Mouse (Mus musculus): Measurements from ENCODE around the gene Nbea.

Nbea gene

GRCm38 (mm10) chr3:55751363-55751762, 432.1 kb downstream of the Nbea start:
- in situ Hi-C loops (cut with MboI): no loop called here

GRCm38 (mm10) chr3:55750445-55751065, 432.9 kb downstream of the Nbea start:
- in situ Hi-C loops (cut with MboI): no loop called here

- in situ Hi-C loops (cut with MboI): no loop called here
Measured at GRCm38 (mm10) chr3:55743885-55744284, 439.6 kb downstream of the Nbea start.

GRCm38 (mm10) chr3:55742654-55743053, 440.8 kb downstream of the Nbea start:
- in situ Hi-C loops (cut with MboI): no loop called here

GRCm38 (mm10) chr3:55742218-55742617, 441.3 kb downstream of the Nbea start:
- in situ Hi-C loops (cut with MboI): no loop called here

- in situ Hi-C loops (cut with MboI): no loop called here
Measured at GRCm38 (mm10) chr3:55741428-55741827, 442.1 kb downstream of the Nbea start.

- in situ Hi-C loops (cut with MboI): no loop called here
Measured at GRCm38 (mm10) chr3:55733665-55734064, 449.8 kb downstream of the Nbea start.

- in situ Hi-C loops (cut with MboI): no loop called here
Measured at GRCm38 (mm10) chr3:55730549-55730948, 453.0 kb downstream of the Nbea start.

- in situ Hi-C loops (cut with MboI): no loop called here
Measured at GRCm38 (mm10) chr3:55730142-55730541, 453.4 kb downstream of the Nbea start.

- in situ Hi-C loops (cut with MboI): no loop called here
Measured at GRCm38 (mm10) chr3:55714260-55714659, 469.2 kb downstream of the Nbea start.

- in situ Hi-C loops (cut with MboI): no loop called here
Measured at GRCm38 (mm10) chr3:55713856-55714255, 469.6 kb downstream of the Nbea start.

GRCm38 (mm10) chr3:55710300-55710699, 473.2 kb downstream of the Nbea start:
- in situ Hi-C loops (cut with MboI): no loop called here

GRCm38 (mm10) chr3:55701632-55702031, 481.9 kb downstream of the Nbea start:
- in situ Hi-C loops (cut with MboI): no loop called here

- in situ Hi-C loops (cut with MboI): no loop called here
Measured at GRCm38 (mm10) chr3:55697174-55697573, 486.3 kb downstream of the Nbea start.

- in situ Hi-C loops (cut with MboI): no loop called here
Measured at GRCm38 (mm10) chr3:55693073-55693472, 490.4 kb downstream of the Nbea start.

GRCm38 (mm10) chr3:55688098-55688497, 495.4 kb downstream of the Nbea start:
- in situ Hi-C loops (cut with MboI): no loop called here

GRCm38 (mm10) chr3:55686993-55687392, 496.5 kb downstream of the Nbea start:
- in situ Hi-C loops (cut with MboI): no loop called here

- in situ Hi-C loops (cut with MboI): no loop called here
Measured at GRCm38 (mm10) chr3:55685627-55686026, 497.9 kb downstream of the Nbea start.

GRCm38 (mm10) chr3:55684892-55685291, 498.6 kb downstream of the Nbea start:
- in situ Hi-C loops (cut with MboI): no loop called here

GRCm38 (mm10) chr3:55677691-55678090, 505.8 kb downstream of the Nbea start:
- in situ Hi-C loops (cut with MboI): no loop called here

GRCm38 (mm10) chr3:55674185-55674584, 509.3 kb downstream of the Nbea start:
- in situ Hi-C loops (cut with MboI): no loop called here

GRCm38 (mm10) chr3:55667048-55667447, 516.5 kb downstream of the Nbea start:
- in situ Hi-C loops (cut with MboI): no loop called here

GRCm38 (mm10) chr3:55665928-55666327, 517.6 kb downstream of the Nbea start:
- in situ Hi-C loops (cut with MboI): no loop called here

GRCm38 (mm10) chr3:55664713-55665112, 518.8 kb downstream of the Nbea start:
- in situ Hi-C loops (cut with MboI): no loop called here
